Mouse (Mus musculus): ENCODE measurements at regions not wholly inside any gene's neighbourhood (a gene's known extent, or its start where the extent isn't known, plus 50 kb on each side); places are given as distances from the start of the nearest gene placed in this dataset.

DNA sequence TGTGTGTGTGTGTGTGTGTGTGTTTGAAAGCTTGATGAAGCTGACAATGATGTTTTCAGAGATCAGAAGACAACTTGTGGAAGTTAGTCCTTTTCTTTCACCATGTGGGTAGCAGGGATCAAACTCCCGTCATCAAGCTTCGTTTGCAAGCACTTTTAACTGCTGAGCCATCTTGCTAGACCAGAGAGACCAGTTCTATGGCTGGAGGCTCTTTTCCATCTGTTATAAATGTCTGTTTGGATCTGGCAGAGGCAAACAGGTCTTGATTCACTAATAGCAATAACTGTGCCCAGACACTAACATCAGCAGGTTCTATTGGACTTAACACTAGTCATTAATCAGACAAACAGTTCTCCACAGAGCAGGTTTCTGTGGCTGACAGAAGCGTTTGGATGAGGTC lies 150.1 kb upstream of the Stmnd1 start:
- TF ChIP-seq CTCF (IDR thresholded peaks at IDR 0.05) (no peak), EP300 (IDR thresholded peaks at IDR 0.05) (no peak)

All from lung, postnatal 0 days (tissue).